Mouse (Mus musculus): Measurements from ENCODE around the gene Pcbd2.

Pcbd2 gene

DNA sequence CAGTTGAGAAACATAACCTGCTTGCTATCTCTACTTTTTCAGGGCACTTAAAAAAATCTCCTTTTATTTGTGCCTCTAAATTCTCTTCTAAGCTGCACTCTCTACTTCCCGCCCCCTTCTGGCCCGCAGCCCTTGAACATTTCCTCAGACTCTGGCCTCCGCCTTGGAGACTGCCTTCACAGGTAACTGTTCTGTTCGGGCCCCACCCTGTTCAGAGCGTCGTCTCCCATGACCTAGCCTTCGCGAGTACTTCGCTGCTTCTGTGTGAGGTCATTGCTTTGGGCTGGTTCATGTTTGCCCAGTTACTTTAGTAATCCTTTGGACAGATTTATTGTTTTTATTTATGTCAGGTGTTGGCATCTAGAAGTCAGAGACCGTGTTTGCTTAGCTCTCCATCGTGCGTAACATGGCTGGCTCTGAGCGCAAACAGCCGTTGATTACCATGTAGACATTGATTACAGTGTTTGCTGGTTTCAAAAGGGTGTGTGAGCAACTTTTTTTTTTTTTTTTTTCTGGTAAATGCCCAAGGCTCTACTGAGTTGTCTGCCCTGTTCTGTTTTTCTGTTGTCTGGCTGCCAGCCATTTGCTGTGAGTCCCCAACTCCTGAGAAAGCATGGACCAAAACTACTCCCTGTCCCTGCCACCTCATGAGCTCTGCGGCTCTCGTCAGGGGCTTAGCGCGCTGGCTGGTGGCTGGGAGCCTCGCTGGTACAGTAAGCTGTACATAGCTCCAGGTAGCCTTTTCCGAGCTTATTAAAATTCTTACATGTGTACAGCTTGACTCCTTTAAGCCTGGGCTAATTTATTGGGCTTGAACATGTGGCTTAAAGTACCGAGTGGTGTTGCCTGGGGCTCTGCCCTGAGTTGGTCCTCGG lies 6.7 kb downstream of the Pcbd2 start:
- no peak for DNase-seq (ENCODE audit: low spot score in 2 of 2)

DNA sequence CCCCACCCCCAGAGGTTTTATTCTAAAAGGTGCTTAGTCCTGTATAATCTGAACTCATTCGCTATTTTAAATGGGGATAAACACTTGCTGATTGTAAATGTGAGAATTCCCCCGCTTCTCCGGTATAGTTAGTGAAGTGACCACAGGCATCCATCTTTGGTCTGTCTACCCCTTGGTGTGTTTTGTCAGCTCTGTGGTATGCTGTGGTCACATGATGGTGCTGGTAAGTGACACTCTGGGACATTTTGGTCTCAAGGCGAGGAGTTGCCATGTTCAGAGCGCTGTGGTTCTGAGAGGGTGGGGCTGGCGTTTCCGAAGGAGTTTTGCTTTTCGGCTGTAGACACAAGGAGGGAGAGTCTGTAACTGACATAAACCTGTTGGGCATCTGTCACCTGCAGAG lies 10.7 kb downstream of the Pcbd2 start:
- no peak for DNase-seq (ENCODE audit: low spot score in 2 of 2)

DNA sequence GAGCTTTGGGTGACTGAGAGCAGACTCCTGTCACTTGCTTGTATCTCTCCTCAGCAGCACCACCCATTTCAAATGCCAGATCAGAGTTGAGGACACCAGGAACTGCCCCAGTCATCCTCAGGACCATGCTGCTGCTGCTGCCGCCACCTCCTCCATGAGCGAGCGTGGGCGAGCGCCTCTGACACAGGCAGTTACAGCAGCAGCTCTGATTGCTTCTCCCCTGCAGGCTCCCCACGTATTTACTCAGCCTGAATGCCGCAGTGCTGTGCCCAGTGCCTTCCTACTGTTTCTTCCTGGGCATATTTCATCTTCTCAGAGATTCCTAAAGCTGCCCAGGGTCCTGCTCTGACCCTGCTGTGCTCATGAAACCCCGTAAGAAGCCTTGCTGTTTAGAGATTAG lies 15.1 kb downstream of the Pcbd2 start:
- DNase-seq (ENCODE audit: low spot score in 2 of 2), result peak in 1 of 2 experiments; percentile 27

DNA sequence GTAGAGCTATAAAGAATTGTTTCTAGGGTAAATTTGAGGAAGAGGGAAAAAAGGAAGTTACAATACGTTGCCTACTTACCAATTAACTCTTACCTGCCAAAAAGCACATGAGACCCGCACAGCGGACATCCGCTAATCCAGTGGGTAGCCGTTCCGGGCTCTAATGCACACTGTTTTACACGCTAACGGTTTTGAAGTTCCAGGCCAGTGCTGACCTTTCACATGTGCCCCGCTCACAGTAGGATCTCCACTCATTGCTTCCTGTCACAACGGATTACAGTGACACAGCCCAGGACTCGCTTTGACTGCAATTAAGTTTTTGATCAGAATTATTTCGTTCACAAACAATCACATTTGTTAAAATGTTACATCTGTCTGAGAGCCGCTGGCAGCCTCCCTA lies 27.2 kb downstream of the Pcbd2 start:
- DNase-seq (ENCODE audit: low spot score in 2 of 2), result no peak

DNA sequence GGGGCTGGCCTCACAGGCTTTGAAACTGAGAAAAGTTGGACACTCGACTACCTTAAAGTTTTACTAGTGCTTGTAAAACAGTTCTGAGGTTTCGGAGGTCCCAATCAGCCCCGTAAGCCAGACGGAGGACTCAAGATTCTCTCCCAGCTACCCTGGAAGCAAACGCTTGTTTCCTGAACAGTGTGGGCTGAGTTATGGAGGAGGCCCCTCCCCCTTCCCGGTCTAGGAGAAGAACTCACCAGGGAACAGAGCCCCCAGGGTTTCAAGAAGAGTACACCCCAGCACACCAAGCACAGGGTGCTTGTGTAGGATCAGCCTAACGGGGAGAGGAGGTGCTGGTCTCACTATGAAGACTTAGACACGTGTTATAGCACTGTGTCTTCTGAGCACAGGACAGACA lies 29.6 kb downstream of the Pcbd2 start:
- DNase-seq (ENCODE audit: low spot score in 2 of 2), result no peak

DNA sequence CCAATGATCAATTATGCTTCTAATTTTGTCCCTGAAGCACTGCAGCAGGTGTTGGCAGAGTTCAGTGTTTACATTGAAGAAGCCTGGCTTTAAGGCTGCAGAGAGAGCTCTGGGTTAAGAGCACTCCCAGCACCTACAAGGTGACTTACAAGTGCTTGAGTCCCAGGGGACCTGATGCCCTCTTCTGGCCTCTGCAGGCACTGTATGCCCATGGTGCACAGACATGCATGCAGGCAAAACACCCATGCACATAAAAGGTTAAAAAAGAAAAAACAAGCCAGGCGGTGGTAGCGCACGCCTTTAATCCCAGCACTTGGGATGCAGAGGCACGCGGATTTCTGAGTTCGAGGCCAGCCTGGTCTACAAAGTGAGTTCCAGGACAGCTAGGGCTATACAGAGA lies 30.5 kb downstream of the Pcbd2 start:
- DNase-seq (ENCODE audit: low spot score in 2 of 2), result no peak

DNA sequence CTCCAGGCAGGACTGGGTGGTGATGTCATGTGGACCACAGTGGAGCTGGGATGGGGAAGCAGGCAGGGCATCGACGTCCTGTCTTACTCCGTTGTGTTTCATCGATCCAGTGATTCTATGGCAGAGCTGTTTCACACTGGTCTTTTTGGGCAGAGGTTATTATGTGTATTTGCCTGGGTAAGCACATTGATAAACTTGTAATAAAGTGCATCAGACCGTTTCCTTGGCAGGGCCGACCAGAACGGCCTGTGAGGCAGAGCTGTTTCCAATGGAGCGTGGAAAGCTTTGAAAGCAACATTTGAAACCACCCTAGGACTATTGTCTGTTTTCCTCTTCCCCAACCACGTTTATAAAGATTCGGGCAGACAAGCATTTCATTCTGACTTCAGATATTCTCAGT lies 33.4 kb downstream of the Pcbd2 start:
- DNase-seq (ENCODE audit: low spot score in 2 of 2), result no peak

DNA sequence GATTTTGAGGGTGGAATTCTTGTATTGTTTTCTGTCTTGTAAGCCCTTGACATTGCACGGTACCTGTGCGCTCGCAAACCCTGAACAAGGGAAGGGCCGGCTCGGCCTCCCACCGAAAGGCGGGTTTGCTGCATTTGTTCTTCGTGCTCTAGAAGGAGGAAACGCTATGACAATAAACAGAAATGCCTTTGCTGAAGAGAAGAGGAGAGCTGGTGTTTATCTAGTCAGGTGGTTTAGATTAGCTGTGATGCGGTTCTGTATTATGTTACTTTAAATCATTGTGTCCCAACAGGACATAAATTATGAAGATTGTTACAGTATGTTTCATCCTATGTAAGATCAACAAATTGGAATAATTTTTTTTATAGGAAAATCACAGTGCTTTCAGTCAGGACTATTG lies 34.3 kb downstream of the Pcbd2 start:
- DNase-seq (ENCODE audit: low spot score in 2 of 2), result no peak

DNA sequence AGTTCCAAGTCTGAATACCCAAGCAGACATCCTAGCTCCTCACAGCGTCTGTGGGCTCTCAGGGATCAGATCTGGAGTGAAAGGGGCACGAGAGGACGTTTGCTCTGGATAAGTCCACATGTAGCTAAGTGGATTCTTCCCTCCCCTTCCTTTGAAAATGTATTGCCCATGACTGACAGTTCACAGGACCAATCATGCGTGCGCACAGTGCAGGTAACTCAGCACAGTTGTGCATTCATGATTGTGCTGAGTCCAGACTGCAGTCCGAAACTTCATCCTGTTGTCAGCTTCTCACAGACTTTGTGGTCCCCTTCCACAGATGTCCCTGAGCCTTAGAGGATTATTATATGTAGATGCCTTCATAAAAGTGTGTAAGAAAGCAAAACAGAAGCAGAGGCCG lies 47.2 kb downstream of the Pcbd2 start:
- no peak for DNase-seq (ENCODE audit: low spot score in 2 of 2)

DNA sequence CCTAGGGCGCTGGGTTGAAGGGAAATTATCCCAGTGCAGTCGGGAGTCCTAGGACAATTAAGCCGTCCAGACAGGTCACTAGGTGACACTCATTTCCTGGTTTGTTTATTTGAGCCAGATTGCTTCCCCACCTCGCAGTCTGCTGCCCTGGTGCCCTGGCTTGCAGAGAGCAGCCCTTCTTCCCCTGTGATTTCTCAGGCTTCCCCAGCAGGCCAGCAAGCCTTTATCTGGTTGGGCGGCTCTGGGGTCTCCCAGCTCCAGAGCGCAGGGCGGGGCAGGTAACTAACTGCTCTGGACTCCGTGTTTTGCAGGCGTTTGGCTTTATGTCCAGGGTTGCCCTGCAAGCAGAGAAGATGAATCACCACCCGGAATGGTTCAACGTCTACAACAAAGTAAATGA lies 47.9 kb downstream of the Pcbd2 start:
- no peak for DNase-seq (ENCODE audit: low spot score in 2 of 2)

DNA sequence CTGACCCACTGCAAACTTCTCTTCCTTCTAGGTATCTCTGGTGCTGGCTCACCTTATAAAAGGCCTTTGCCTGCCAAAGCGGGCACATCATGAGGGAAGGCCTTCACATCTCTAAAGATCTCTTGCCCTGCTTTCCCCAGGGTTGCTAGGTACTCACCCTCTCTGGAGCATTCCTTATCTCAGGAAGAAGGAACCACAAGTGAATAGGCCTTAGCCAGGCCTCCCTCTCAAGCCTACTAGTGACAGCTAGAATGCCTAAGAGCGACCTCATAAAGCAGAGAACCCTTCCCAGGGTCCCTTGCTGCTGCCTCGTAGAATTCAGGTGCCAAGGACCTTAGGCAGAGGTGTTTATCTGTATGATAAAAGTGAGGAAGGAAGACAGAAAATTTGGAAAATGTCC lies 57.1 kb downstream of the Pcbd2 start, which contains the start of gene Catsper3:
Catsper3 (plus strand) TSS at position 301 of the 400 bp plus-strand sequence.
- DNase-seq (ENCODE audit: low spot score in 2 of 2), result no peak

DNA sequence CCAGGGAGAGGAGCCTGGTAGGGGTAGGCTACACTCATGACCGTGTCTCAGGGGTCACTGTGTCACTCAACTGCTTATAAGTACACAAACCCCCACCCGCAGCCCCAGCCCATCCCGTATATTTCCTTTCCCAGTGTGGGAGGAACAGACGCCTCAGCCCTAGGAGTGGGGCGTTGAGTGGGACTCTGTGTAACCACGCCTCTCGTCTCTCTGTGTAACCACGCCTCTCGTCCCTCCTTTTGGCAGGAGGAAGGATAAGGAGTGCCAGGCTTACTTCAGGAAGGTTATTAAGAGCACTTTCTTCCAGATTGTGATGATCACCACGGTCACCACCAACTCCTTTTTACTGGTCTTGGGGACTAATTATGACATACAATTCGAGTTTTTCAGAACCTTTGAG lies 59.0 kb downstream of the Pcbd2 start:
- no peak for DNase-seq (ENCODE audit: low spot score in 2 of 2)

DNA sequence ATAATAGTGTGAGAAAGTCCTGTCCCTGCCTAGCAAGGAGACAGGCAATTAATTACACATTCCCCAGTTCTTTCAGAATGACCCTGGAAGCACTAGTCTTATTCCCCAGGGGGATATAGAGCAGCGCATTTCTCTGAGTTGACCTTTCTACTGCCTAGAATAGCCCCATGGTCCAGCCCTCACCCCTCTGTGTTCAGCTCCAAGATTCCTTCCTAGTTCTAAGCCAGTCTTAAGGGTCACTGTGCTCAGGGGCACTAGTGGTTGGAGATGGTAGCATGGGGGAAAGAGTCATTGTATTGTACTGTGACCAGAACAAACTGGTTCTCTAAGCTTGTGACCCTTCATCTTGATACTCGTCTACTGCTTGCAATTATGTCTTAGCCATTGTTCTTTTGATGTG lies 74.1 kb downstream of the Pcbd2 start:
- no peak for DNase-seq (ENCODE audit: low spot score in 2 of 2)

DNA sequence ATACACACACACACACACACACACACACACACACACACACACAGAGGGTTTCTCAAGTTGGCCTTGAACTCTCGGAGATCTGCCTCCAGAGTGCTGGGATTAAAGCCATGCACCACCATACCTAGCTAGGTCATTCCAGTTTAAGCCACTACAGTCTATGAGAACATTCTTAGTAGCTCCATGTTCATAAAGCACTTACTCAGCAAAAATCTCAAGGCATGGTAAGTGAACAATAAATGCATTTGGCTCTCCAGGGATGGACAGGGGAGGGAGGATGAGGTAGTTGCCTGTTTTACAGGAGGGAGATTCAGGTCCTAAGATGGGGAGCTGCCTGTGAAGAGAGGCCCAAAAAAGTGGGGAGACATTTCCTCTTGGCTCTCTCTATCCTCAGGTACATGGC lies 76.8 kb downstream of the Pcbd2 start:
- DNase-seq (ENCODE audit: low spot score in 2 of 2), result no peak

DNA sequence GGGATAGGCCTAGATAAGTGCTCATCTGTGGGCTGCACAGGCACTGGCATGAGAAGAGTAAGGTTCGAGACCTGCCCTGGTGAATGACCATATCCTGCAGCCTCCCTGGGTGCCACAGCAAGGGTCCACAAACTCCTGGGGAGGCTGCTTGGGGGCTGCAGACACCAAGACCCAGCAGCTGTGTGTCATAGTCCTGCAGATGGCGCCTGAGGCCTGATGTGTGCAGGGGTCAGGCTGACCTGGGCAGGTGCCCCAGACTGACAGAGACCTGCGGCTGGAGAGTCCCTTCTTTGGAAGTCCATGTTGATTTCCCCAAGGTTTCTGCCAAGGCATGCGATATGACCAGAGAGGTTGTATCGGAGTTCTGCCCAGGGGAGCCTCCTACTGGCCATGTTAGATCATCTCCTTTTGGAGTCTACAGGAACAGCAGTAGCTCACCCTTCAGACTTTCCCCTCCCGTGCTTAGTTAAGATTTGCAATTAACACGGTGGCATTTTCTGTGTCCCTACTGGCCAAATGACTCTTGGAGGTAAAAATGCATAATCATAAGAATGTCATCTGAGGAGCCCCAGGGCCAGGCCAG lies 82.0 kb downstream of the Pcbd2 start:
- no peak for DNase-seq (ENCODE audit: low spot score in 2 of 2)

DNA sequence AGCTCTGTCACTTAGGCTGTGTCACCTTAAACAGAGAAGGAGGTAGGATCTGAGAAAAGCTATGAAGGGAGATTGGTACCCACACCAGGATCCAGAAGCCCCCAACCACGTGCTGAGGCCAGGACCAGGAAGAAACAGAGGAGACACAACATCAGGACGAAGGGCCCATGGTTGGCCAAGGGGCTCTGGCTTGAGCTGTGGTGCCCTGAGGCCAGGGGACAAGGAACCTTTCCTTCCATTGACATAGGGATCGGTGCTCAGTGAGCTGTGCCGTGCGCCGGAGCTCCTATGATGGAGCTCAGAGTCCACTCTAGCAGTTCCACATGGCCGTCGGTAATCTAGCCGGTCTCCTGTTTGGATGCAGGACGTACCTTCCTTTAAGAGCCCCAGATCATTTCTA lies 82.5 kb downstream of the Pcbd2 start:
- no peak for DNase-seq (ENCODE audit: low spot score in 2 of 2)

DNA sequence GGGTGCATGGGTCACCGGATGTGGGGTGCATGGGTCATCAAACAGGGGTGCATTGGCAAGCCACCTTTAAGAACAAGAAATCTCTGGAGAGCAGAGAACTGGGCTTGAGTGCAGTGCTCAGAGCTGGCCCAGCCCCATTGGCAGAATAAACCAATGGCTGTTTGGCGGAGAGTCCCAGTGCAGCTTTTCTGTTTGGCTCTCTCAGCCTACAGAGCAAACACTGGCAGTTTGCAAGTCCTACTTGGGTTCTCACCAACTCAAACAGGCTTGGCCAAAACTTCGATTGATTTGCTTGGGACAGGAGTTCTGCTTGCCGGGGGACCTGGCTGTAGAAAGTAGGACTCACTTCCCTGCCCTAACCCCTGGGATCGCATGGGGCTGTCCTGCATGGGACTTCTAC lies 83.8 kb downstream of the Pcbd2 start:
- DNase-seq (ENCODE audit: low spot score in 2 of 2), result no peak

DNA sequence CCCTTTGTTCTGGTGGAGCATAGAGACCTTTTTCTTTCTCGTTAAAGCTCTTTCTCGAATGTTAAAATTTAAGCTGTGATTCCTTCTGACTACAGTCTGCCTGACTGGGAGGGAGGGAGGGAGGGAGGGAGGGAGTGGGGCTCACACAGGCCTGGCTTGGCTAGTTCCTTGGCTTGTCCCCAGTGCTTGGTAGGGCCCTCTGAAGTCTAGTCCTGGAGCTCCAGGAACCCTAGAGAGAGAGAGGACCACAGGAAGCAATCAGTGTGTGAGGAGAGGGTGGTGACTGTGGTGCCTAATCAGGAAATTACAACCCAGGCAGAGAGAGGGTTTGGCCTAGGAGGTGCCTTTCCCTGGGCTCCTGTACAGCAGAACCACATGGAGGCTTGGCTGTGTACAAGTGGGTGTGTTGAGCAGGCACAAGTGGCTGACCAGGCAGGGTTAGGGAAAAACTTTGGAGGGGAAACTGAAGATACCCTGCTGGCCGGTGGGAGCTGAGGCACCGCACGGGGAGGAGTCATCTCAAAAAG lies 86.4 kb downstream of the Pcbd2 start:
- no peak for DNase-seq (ENCODE audit: low spot score in 2 of 2)

DNA sequence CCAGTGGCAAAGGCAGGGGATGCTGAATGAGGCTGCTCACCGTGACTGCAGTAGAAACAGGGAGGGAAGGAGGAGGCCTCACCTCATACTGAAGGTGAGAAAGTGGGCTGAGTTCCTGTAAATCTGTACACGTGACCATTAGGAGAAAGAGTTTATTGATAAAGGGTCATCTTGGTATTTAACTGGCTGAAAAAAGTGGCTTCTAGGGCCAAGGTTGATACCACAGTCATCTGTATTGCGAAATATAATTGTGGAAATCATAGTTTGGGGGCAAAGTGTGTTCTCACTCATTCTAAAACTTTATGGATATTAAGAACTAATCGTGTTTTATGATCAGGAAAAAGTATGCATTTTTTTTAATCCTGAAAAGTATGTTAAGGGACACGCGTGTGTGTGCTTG lies 87.7 kb downstream of the Pcbd2 start:
- DNase-seq (ENCODE audit: low spot score in 2 of 2), result no peak

DNA sequence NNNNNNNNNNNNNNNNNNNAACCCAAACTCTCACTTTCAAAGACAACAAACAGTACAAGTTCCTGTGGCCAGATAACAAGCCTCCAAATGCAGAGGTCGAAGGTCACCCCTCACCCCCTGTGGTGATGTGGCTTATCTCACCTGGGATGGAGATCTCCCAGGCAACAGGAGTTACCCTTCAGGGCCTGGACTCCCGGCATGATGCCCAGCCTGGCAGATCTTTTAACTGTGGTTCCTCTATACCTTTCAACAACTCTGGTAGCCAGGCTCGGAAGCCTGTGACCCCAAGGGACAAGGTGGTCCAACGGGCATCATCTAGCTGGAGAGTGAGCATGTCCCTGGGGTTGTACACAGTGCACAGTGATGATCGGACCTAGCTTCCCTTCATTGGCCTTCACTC lies 95.3 kb downstream of the Pcbd2 start:
- DNase-seq (ENCODE audit: low spot score in 2 of 2), result no peak

DNA sequence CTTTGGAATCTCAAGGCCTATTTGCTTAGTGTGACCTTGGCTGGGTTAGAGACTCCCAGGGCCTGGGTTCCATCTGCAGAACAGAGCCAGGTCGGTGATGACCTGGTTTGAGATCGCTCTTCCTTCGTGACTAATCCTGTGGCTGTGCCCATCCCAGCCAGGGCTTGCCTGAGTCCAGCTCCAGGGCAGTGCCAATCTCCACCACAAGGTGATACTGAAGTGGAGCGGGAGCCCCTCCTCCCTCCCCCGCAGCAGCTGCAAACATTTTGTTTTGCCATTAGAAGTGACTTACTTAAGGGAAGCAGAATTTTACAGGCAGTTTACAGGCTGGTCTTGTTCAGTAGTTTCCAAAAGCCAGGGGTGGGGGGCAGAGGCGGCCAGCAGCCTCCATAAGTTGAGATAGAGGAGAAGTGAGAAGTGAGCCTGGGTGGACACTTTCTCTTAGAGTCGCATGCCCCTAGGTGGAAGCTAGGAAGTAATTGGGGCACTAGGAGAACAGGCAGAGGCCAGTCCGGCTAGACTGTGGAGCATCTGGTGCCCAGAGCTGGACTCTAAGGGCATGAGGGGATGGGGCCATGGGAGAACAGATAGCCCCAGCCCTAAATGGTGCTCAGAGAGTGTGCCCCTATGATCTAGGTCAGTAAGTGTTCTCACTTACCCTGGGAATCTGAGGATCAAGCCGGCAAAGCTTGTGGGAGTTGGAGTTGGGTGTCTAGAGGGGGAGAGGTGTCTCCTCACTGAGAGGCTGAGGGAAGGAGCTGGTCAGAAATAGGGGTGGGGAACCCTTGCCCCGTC lies 97.2 kb downstream of the Pcbd2 start:
- DNase-seq (ENCODE audit: low spot score in 2 of 2), result no peak

DNA sequence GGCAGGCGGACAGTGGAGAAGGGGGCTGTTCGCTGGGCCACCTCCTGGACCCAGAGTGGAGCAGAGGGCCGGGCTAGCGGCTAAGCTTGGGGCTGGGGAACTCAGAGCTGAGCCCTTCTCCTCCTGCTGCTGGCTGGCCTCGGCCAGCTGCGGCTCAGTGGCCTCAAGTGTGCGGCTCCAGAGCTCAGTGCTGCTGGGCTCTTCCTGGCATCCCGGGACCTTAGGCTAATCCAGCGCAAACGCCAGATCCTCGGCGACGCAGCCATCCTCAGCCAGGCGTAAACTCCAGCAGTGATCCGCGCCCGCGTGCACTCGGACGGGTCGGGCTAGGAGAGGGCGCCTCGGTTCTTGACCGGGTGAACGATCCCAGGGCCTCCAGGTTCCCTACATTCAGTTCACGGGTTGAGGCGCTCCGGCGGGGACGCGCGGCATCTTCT lies 98.1 kb downstream of the Pcbd2 start:
- DNase-seq (ENCODE audit: low spot score in 2 of 2), result no peak

Data from right cerebral cortex, adult 2 months (tissue).